Mouse (Mus musculus) cerebellum, adult 8-10 months (tissue): ENCODE measurements at regions not wholly inside any gene's neighbourhood (a gene's known extent, or its start where the extent isn't known, plus 50 kb on each side); places are given as distances from the start of the nearest gene placed in this dataset.

Source experiments
- DNase-seq: peaks from one replicate; pipeline ENCODE4 v3.0.0; 2022

DNA sequence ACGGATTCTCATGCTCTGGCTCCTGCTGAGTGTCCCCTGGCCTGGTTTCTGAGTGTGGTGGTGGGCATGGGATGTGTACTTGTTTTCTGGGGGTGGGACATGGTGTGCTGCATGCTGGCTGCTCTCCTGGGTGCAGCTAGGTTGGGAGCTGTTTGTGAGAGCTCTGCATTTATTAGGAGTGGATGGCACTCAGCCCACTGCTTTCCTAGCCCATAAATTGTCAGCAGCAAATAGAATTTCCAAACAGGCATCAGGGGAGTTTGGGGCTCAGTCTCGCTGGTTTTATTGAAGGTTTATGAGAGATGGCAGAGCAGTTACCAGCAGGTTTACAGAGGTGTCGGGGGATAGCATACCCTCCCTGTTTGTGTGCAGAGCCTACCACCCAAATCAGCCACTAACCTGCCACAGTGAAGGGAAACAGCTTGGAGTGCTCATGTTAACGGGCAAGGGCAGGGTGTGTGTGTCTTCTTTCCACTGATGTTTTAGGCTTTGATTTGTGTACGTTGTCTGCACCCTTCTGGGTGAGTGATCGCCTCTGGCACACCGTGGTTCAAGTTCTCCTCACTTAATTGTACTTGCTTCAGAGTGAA, 372.6 kb downstream of the Eipr1 start:
- no peak for DNase-seq

DNA sequence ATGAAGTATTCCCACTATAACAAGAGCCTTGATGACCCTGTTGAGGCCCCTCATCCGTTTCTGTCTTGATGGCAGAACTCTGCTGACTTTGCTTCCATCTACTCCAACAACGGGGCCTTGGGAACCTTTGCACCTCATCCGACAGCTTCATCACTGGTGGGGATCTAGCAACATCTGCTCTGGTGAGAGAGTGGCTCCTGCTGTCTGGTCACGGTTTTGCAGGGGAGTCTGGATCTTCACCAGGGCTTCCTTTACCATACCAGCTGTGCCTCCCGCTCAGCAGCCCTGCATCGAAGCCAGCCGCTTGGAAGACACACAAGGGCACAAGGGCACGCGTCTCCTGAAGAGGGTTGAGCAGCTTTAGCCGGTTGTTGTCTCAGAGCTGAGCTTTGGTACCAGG, 377.2 kb downstream of the Eipr1 start:
- DNase-seq, result no peak

DNA sequence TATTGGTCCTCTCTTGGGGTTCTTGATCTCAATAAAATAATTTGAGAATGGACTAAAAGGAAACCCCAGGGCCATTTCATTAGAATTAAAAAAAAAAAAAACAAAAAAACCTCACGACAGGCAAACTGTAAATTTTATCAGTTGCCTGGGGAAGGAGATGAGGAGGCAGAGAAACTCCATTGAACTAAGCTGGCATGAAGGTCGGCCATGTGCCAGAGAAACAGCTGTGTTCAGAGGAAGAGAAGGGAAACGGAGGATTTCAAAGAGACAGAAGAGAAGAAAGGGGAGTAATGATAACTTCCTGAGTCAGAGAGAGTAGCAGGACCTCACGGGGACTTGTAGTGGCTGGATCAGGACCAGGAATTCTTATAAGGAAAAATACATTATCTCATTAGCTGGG, 377.7 kb downstream of the Eipr1 start:
- no peak for DNase-seq

DNA sequence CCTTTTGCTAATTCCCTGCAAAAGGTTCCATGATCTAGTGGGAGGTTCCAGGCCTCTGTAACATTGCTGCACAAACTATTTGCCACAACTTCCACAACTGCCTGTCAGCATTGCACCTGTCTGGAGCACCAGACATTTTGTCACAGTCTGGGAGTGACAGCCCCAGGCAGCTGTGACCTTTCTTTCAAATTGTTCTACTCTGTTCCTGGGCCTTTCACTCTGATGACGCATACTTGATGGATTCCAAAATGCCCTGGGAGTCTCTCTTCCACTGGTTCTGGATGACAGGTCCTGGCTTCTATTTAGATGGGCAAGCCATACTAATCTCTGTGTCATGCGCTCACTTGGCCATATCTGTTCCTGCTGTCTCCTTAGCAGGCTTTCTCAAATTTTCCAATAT, 382.7 kb downstream of the Eipr1 start:
- DNase-seq, result no peak

DNA sequence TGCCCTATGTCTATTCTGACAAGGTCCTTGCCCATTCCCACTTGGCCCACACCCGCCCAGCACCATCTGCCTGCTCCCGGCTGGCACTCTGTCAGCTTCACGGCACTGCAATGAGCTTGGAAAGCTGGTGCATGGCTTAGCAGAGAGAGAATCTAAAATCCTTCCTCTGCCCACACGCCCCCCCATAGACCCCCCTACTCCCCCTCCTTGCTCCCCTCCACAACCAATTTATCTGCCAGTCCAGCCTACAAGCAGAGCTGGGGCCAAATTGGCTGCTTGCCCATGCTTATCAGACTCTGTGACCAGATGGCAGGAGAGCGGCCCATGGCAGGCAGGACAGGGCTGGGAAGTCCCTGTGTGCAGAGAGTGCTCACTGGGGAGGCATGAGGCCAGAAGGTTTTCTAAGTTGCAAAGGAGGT, 385.3 kb downstream of the Eipr1 start:
- peak; percentile 86 for DNase-seq

DNA sequence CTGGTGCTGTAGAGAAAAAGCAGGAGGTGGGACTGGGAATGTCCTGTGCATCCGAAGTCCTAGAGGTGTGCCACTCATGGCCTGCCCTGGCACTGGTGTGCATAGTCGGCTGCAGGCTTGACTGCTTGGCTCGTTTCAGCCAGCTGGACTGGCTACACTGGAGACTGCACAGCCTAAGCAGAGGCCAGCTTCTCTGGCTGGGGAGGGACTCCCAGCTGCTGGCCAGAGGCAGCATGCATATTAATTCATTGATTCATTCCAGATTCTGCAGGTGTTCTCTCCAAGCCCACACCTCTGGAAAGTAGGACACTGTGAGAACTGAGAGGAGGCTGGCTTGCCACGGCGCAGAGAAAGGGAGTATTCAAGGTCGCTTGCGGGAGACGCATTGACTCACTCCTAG, 385.9 kb downstream of the Eipr1 start:
- DNase-seq, result peak; percentile 24

DNA sequence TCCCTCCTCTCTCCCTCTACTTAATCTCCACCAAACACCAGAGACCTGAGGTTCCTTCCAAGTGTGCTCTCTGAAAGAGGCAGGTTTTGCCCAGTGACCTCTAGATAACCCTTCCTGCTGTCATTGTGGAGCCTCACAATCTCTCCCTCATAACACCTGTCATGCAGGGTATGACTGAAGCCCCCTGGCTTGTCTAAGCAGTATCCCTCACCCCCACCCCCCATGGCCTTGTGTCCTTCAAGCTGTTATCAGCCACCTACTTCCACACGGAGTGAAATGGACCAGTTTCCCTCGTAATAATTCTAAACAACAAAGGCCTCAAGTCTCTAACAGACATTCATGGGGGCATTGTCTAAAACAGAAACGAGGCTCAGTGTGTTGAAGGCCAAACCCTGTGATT, 387.6 kb upstream of the Myt1l start:
- no peak for DNase-seq

DNA sequence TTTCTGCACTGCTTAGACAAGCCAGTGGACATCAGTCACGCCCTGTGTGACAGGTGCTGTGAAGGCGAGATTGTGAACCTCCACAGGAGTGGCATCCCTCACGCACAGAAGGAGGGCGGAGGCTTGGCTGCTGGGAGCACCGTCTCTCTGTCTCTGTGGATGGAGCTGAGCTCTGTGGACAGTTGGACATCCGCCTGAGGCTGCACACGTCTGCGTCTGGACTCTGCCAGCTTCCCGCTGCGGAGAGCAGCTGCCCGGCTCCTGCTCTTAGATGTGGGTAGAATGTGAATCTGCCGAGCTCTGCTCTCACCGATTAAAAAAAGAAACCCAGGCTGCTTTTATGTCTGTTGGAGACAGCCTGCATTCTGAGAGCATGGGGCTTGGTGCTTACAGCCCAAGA, 387.1 kb upstream of the Myt1l start:
- peak; percentile 88 for DNase-seq

DNA sequence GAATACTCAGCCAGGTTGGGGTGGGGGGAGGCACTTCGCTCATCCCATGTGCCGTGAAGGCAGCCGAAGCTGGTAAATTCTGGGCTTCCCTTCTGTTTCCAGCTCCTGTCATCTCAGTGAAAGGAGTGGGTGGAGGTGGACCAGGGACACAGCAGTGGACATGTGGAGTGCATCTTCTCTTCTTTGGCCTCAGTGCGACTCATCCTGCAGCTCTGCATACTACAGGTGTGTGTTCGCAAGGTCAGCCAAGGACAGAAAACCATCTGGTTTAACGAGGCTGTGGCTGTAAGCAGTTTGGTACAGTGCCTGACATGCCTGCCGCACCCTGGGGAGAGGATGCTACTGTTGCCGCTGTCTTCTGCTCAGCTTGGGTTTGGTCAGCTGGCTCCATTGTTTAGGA, 386.3 kb upstream of the Myt1l start:
- peak; percentile 28 for DNase-seq

DNA sequence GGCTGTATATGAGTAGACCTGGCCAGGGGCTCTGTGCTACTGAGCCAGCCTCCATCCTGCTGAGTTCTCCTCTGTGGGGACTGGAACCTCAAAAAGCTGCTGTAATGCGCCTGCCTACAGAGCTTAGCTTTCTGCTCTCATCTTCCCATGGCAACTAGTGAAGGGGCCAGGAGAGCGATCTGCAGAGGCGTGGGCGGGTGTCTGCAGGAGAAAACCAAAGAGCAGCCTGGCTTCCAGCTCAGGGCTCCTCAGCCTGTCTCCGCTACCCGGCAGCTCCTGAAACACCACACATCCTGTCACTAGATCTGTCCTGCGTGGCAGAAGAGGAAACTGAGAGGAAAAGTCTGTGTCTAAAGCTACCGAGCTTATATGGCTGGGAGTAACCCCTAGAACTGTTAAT, 384.9 kb upstream of the Myt1l start:
- DNase-seq, result peak; percentile 29

DNA sequence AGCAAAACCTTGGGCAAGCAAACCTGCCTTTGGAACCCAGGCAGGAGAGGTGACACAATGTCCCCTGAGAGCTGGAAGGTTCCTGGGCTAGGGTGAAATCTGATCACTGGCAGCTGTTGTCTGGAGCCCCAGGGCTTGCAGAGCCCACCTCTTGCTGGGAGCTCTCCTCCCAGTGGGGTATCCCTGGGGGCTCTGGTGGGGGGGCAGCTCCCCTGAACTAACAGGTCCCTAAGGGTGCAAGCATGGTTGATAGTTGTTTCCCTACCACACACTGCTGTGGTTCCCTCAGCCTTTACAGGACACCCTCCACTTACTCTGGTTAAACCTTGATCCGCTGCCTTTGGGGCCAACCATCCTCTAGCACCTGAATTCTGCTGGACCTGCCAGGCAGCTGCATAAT, 367.3 kb upstream of the Myt1l start:
- DNase-seq, result no peak

DNA sequence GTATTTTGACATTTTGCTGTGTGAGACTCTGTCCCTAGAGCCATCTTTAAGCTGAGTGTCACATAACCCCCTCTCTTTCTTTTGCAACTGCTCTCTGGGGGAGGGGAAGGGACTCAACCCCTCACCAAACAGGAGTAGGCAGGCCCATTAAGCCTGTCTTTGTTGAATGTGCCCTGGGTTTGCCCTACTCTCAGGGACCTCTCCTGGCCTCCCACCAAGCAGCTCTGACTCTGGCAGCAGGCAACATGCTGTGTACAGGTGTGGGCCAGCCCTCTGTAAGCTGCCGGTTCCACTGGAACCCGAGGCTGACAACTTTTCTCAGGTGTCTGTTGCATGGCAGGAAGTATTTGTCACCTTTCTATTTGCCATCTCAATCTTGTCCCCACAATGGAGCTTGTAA, 366.6 kb upstream of the Myt1l start:
- DNase-seq, result no peak

DNA sequence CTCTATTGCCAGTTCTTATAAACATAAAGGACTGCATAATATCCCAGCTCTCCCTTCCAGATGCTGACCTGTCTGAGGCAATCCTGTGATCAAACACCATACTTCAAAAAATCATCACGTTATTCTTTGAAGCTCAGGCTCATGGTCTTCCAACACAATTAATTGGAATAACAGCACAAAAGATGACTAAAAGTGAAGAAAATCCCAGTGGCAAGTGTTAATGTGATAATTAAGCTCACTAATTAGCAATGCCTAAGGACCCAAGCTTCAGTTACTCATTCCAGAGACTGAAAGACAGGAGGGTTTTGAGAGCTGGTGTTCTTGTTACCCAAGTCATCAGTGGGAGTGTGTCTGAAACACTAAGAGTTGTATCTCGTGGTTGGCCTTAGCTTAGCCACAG, 363.5 kb upstream of the Myt1l start:
- no peak for DNase-seq

DNA sequence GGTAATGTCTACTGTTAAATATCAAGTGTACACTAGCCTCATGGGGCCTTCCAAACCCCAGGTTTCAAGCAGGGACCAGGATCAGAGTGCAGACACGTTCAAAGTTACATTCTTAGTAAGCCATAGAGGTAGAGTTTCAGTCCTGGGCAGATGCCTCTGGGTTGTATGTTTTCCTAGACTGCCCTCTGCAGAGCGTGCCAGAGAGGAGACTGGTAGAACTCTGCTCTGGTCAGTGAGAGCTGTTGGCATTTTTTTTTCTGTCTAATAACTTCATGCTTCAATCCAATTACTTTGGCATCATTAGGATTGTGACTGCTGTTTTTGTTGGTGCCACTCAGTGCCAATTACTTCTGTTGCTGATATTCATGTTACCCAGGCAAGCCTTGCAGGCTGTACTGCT, 361.9 kb upstream of the Myt1l start:
- no peak for DNase-seq

DNA sequence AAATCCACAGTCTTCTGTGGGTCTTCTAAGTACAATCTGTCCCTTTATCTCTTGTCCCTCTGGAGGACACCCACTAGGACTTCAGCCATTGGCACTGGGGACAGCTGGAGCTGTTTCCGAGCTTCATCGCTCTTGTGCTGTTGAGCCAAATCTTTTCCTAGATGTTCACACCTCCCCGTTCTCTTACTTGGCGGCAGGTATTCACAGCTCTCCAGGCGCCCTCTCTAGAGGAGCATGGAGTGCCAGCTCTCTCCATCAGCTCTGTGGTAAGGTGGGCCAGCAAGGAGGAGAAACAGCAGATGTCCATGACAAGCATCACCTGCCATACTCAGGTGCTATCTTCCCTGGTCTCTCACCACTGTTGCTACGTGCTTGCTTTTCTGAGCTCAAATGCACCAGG, 360.3 kb upstream of the Myt1l start:
- no peak for DNase-seq

DNA sequence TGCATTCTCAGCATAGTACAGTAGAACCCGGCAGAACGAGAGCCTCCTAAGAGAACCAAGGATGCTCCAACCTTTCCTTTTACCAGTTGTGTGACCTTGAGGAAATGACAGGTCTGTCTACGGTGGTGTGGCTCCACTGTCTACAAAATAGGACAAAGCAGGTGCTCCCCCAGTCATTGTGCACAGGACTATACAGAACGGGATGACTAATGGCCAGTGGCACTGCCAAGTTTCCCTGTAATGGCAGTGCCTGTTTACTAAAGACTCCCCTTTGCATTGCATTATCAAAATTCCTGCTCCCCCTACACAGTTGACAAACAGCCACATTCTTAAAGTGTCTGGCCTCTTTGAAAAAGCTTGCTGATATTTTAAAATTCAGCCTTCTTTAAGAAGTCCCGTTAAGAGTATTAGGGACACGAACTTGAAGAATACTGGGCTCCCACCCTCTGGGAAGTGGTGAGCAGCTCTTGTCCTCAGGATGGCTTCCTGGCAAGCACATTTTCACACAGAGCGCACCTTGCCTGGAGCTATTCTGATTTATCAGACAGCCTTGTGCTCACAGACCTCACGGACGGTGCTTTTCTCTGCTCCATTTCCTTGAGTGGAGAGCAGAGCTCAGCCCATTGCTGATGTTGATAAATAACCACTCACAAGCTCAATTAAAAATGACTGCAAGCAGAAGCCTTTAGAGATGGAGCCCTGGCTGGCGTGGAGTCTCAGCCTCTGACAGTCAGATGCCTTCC, 352.3 kb upstream of the Myt1l start:
- no peak for DNase-seq

DNA sequence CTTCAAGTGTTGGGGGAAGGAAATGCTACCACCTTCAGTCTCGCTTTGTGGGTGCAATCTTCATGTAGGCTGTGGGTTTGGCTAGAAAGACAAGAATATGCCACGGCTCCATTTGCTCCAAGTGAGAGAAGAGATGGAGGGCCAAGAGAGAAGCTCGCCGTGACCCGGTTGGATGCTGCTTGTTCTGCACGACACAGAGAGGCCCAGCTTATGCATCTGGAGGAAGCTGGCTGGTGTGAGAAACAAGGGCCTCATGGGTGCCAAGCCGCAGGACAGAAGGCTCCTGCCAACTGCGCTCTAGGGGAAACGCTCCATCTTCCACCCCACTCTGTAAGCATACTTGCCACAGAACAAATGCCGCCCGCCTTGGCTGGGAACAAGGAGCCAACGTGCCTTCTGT, 351.0 kb upstream of the Myt1l start:
- no peak for DNase-seq

DNA sequence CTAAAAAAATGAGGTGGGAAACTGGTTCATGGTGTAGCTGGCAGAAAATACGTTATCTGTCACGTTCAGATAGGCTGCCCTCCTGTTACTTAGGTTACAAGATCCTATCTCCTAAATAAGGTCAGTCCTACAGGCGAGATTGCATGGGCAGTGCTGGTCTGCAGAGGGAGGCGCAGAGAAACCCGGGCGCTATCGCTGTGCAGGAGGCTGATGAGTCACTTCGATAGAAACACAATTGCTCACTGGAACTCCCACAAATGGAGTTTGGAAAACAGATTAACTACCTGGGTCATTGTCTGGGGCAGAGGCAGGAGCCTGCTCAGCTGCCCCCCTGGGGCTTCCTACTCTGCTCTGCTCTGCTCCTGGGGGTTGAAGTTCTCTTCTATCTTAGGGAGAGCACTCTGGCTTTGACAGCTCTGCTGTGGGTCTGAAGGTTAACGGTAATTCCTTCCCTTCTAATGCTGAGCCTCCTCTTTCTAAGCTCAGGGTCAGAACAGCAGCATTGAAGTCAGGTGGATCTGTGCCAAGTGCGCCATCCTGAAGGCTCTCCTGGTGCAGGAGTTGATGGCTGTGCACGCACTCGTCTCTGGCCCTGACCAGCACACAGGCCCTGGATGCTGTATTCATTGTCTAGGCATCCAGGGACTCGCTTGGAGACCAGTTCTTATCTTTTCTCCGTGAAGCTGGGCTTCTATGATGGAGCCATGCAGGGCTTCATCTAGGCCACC, 349.9 kb upstream of the Myt1l start:
- no peak for DNase-seq

DNA sequence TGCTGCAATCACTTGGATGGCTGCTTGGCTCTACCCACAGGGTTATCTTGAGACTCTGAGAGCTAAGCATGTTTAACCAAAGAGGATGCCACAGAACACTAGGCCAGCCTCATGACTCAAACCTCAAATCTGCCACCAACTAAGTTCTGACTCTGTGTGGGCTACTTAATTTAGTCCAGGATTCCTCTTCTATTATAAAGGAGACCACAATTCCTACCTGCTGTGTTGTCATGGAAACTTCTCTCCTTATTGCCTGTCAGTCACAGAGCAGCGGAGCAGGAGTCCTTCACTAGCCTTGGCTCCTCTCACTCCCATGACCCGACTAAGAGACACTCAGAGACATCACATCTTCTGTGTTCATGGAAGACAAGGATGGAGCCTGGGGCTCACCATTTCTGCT, 348.8 kb upstream of the Myt1l start:
- DNase-seq, result no peak

DNA sequence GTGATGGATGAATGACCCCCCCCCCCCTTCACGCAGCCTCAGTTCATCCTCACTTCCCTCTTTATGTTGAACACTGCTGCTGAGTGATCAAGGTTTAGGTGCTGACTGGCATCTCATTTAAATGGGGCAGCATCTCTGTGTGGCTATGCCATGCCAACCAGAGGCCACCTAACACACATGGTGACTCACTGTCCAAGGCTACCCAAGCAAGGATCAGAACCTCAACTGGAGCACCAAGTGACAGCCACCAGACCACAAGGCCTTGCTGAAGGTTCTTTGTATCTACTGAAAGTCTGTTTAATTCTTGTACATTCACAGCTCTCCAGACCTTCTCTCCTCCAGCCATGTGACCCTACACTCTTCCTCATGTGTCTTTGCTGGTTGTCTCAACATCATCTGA, 347.6 kb upstream of the Myt1l start:
- DNase-seq, result no peak

DNA sequence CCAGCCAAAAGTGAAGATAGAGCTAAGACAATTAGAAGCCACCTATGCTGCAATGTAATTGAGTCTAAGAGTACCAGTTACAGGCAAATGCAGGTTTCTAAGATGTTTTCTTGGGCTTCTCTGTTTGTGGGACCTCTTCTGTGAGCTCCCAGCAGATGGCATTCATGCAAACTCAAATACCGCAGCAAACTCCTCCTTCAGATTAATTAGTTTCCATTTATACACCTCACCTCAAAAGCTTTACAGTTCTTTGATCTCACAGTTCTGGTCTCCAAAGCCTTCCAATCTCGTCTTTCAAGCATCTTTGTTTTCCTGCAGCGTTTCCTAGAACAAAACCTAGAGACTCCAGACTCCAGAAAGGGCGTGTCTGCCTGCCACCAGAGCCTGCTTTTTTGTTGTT, 340.6 kb upstream of the Myt1l start:
- DNase-seq, result no peak

DNA sequence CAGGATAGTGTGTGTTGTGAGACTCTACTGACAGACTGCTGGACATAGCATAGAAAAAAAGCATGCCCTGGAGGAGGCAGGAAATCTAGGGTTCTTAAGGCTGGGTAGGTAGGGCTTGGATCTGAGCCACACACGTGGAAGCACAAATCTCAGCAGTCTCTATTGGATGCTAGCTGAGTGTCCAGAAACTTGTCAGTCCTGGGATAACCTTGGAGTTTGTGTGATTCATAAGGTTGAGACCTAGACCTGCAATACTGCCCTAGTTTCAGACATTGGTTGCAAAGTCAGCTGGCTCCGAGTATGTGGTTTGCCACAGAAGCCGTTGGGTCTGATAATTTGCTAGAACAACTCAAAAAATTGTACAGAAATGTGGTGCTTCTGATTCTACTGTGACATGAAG, 335.8 kb upstream of the Myt1l start:
- no peak for DNase-seq

DNA sequence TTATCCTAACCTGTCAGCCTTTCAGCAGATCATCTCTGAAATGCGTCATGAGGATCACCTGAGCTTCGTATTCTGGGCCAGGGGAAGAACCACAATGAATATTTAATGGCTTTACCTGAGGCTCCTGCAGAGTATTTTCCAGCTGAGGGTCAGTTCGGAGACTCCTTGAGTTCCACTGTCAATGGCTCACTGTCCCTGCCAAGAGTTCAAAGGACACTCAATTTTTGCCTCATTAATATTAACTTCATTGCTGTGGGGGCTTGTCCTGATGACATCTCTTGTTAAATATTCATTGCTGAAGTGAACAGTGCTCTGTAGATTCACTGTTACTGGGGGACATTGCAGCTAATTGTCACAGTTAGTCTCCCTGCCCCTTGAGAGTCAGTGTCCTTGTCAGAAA, 316.2 kb upstream of the Myt1l start:
- DNase-seq, result no peak

DNA sequence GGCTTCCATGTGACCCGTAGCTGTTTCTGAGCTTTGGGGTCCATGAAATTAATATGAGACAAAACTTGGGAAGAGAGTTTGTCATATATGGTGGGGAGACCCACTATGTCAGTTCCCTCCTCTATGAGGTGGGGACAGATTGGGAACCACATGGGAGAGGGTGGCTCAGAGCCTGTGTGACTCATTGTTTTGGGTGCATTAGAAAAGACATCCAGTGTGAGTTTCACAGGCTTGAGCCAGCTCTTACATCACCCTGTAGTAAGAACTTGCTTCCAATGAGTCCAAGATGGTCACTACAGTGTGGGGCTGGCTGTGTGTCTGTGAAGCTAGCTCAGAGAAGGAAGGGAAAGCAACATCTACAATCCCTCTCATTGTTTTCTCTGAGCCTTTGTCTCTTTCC, 314.6 kb upstream of the Myt1l start:
- DNase-seq, result no peak

DNA sequence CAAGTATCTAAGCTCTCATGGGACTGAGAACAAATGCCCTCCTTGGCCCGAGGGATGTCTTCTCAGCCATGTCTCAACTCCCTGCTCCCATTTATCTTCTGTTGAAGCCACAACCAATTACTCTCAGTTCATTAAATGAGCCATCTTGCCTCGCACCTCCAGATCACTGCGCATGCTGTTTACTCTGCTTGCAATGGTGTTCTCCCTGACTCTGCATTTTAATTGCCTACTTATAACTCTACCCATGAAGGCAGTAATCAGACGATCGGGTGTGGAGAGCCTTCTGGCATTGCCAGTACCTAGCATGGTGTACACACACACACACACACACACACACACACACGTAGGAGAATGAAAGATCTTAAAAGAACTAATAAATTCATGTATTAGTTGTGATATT, 306.1 kb upstream of the Myt1l start:
- no peak for DNase-seq
